Mouse (Mus musculus): ENCODE measurements around the gene Fbxw21. TPM values are rescaled to one million over a fixed set of nuclear protein-coding genes. Genes with fewer than 3 reads are reported as not detected.

Fbxw21 gene
- polyA plus RNA-seq, 1 experiment from 2014 or later: not detected

GRCm38 (mm10) chr9:109095137-109095982 is 66.5 kb downstream of the Fbxw21 start, which contains the start of gene Plxnb1:
TSS of gene Plxnb1 (plus strand) at chr9:109095389.
- WGBS: under 1% methylated on average over 102 of the region's 102 CpGs
- Histone ChIP-seq H3K4me3 (peak within 1 kb of the TSS; percentile 86), H3K27me3 (ENCODE audit: insufficient read depth, poor library complexity, severe bottlenecking) (no peaks in the 10 kb centered on the region), H3K36me3 (peaks cover 28% of the 10 kb centered on the region), H3K9me3 (no peaks in the 10 kb centered on the region), H3K27ac (peak within 1 kb of the TSS; percentile 99), H3K4me1 (peaks cover 80% of the 10 kb centered on the region)
- peak; percentile 91 for DNase-seq (ENCODE audit: low spot score)

- Histone ChIP-seq H3K4me1 (peaks cover 73% of the 10 kb centered on the region), H3K4me3 (peak overlapping the region; percentile 86), H3K27ac (peak overlapping the region; percentile 99), H3K9me3 (no peaks in the 10 kb centered on the region), H3K27me3 (ENCODE audit: insufficient read depth, poor library complexity, severe bottlenecking) (no peaks in the 10 kb centered on the region), H3K36me3 (peaks cover 28% of the 10 kb centered on the region)
- whole genome bisulfite sequencing: 1% methylated on average over 21 of the region's 21 CpGs
- no peak for DNase-seq (ENCODE audit: low spot score)
These were observed 67.2 kb downstream of the Fbxw21 start for GRCm38 (mm10) chr9:109094553-109095136.

GRCm38 (mm10) chr9:109093786-109094552 is 67.9 kb downstream of the Fbxw21 start:
- H3K27me3 ChIP-seq (ENCODE audit: insufficient read depth, poor library complexity, severe bottlenecking): no peaks in the 10 kb centered on the region
- H3K27ac ChIP-seq: peak overlapping the region; percentile 99
- H3K4me3 ChIP-seq: peak overlapping the region; percentile 86
- WGBS: 16% methylated on average over 11 of the region's 11 CpGs
- no peaks in the 10 kb centered on the region for H3K9me3 ChIP-seq
- H3K36me3 ChIP-seq: peaks cover 32% of the 10 kb centered on the region
- peaks cover 66% of the 10 kb centered on the region for H3K4me1 ChIP-seq
- no peak for DNase-seq (ENCODE audit: low spot score)

- Histone ChIP-seq H3K27ac (no peak overlapping the region), H3K9me3 (no peaks in the 10 kb centered on the region), H3K36me3 (peaks cover 34% of the 10 kb centered on the region), H3K4me3 (no peak overlapping the region), H3K27me3 (ENCODE audit: insufficient read depth, poor library complexity, severe bottlenecking) (no peaks in the 10 kb centered on the region), H3K4me1 (peaks cover 60% of the 10 kb centered on the region)
- no peak for DNase-seq (ENCODE audit: low spot score)
- 60% methylated on average over 6 of the region's 6 CpGs for WGBS
These were observed 69.0 kb downstream of the Fbxw21 start for GRCm38 (mm10) chr9:109092799-109093198.

- 92% methylated on average over 8 of the region's 8 CpGs for WGBS
- peaks cover 59% of the 10 kb centered on the region for H3K4me1 ChIP-seq
These were observed 70.0 kb downstream of the Fbxw21 start for GRCm38 (mm10) chr9:109091802-109092201.

GRCm38 (mm10) chr9:109090446-109090845 is 71.4 kb downstream of the Fbxw21 start:
- WGBS: 83% methylated on average over 15 of the region's 15 CpGs
- H3K4me1 ChIP-seq: peaks cover 47% of the 10 kb centered on the region

More at GRCm38 (mm10) chr9:109091802-109092201, 70.0 kb downstream of the Fbxw21 start:
- Histone ChIP-seq H3K4me3 (no peak overlapping the region), H3K36me3 (peaks cover 34% of the 10 kb centered on the region), H3K27me3 (ENCODE audit: insufficient read depth, poor library complexity, severe bottlenecking) (no peaks in the 10 kb centered on the region), H3K27ac (no peak overlapping the region), H3K9me3 (no peaks in the 10 kb centered on the region)
- no peak for DNase-seq (ENCODE audit: low spot score)

More at GRCm38 (mm10) chr9:109090446-109090845, 71.4 kb downstream of the Fbxw21 start:
- Histone ChIP-seq H3K4me3 (no peak overlapping the region), H3K27ac (no peak overlapping the region), H3K27me3 (ENCODE audit: insufficient read depth, poor library complexity, severe bottlenecking) (no peaks in the 10 kb centered on the region), H3K9me3 (no peaks in the 10 kb centered on the region), H3K36me3 (peaks cover 34% of the 10 kb centered on the region)
- DNase-seq (ENCODE audit: low spot score): no peak

Other genes starting within 250 kb of the Fbxw21 start
- not detected in 2 replicates for gene Tmem89, start 247.4 kb downstream of the Fbxw21 start, polyA plus RNA-seq (2016; fragmentation: Nextera tagmentation; extraction: Ambion mirVana)
- gene Uqcrc1, start 225.4 kb downstream of the Fbxw21 start, polyA plus RNA-seq (2016; fragmentation: Nextera tagmentation; extraction: Ambion mirVana): 692 and 883 TPM in 2 replicates
- gene Col7a1, start 208.5 kb downstream of the Fbxw21 start, polyA plus RNA-seq (2016; fragmentation: Nextera tagmentation; extraction: Ambion mirVana): 1.0 and 1.8 TPM in 2 replicates
- not detected in 2 replicates for gene Ucn2, start 176.0 kb downstream of the Fbxw21 start, polyA plus RNA-seq (2016; fragmentation: Nextera tagmentation; extraction: Ambion mirVana)
- gene Pfkfb4, start 170.3 kb downstream of the Fbxw21 start, polyA plus RNA-seq (2016; fragmentation: Nextera tagmentation; extraction: Ambion mirVana): 6.9 and 9.4 TPM in 2 replicates
- gene Shisa5, start 123.5 kb downstream of the Fbxw21 start, polyA plus RNA-seq (2016; fragmentation: Nextera tagmentation; extraction: Ambion mirVana): 58.2 and 68.5 TPM in 2 replicates
- gene Trex1, start 102.3 kb downstream of the Fbxw21 start, polyA plus RNA-seq (2016; fragmentation: Nextera tagmentation; extraction: Ambion mirVana): 8.2 and 8.9 TPM in 2 replicates
- gene Atrip, start 87.9 kb downstream of the Fbxw21 start, polyA plus RNA-seq (2016; fragmentation: Nextera tagmentation; extraction: Ambion mirVana): 20.6 and 26.8 TPM in 2 replicates
- gene Ccdc51, start 79.5 kb downstream of the Fbxw21 start, polyA plus RNA-seq (2016; fragmentation: Nextera tagmentation; extraction: Ambion mirVana): 19.1 and 19.7 TPM in 2 replicates
- gene Tma7, start 79.5 kb downstream of the Fbxw21 start, polyA plus RNA-seq (2016; fragmentation: Nextera tagmentation; extraction: Ambion mirVana): 734 and 774 TPM in 2 replicates
- gene Plxnb1, start 66.7 kb downstream of the Fbxw21 start, polyA plus RNA-seq (2016; fragmentation: Nextera tagmentation; extraction: Ambion mirVana): 11.5 and 14.2 TPM in 2 replicates
- gene Fbxw13, start 33.9 kb upstream of the Fbxw21 start, polyA plus RNA-seq (2016; fragmentation: Nextera tagmentation; extraction: Ambion mirVana): not detected in 2 replicates
- not detected in 2 replicates for gene Fbxw20, start 72.7 kb upstream of the Fbxw21 start, polyA plus RNA-seq (2016; fragmentation: Nextera tagmentation; extraction: Ambion mirVana)
- gene Fbxw14, start 125.6 kb upstream of the Fbxw21 start, polyA plus RNA-seq (2016; fragmentation: Nextera tagmentation; extraction: Ambion mirVana): not detected in 2 replicates
- gene Fbxw28, start 177.6 kb upstream of the Fbxw21 start, polyA plus RNA-seq (2016; fragmentation: Nextera tagmentation; extraction: Ambion mirVana): not detected in 2 replicates
- not detected in 2 replicates for gene Fbxw22, start 242.3 kb upstream of the Fbxw21 start, polyA plus RNA-seq (2016; fragmentation: Nextera tagmentation; extraction: Ambion mirVana)

All from heart, embryonic 10.5 days (tissue).